9 mouse cellular contexts compared by ENCODE assay signal in genomic region chr9:64666549-64666948, GRCm38 (mm10).
DNase-seq lines count a peak whose midpoint lies in the region; ATAC-seq lines count a peak whose summit lies in the region.
"Had no signal": no experiment of that assay in that cellular context is flagged by ENCODE, and none has a peak within 500 bp of the region (broad histone marks: within the 10 kb centered on the region; RNA-seq: fewer than 3 reads in every experiment).

No protein-coding gene starts in this region.

- H3K9me3 ChIP-seq in kidney, embryonic 15.5 days (replicated peaks), result no peaks in the 10 kb centered on the region
- H3K9me3 ChIP-seq in liver, embryonic 13.5 days (replicated peaks), result no peaks in the 10 kb centered on the region
- no peaks in the 10 kb centered on the region for H3K9me3 ChIP-seq in hindbrain, embryonic 14.5 days (ENCODE audit: control insufficient read depth, low read length)
- H3K9me3 ChIP-seq: neural tube, embryonic 12.5 days had no signal

- no peaks in the 10 kb centered on the region for H3K4me1 ChIP-seq in kidney, embryonic 15.5 days
- H3K4me1 ChIP-seq in liver, embryonic 13.5 days (replicated peaks), result peaks cover 5% of the 10 kb centered on the region
- peaks cover 29% of the 10 kb centered on the region for H3K4me1 ChIP-seq in hindbrain, embryonic 14.5 days (replicated peaks; ENCODE audit: control insufficient read depth, insufficient read depth, low read length)

- H3K9ac ChIP-seq in kidney, embryonic 15.5 days, result no peak overlapping the region
- no peak overlapping the region for H3K9ac ChIP-seq in liver, embryonic 13.5 days
- no peak overlapping the region for H3K9ac ChIP-seq in hindbrain, embryonic 14.5 days
- H3K9ac ChIP-seq: neural tube, embryonic 12.5 days had no signal

- no peak overlapping the region for H3K27ac ChIP-seq in kidney, embryonic 15.5 days
- no peak overlapping the region for H3K27ac ChIP-seq in liver, embryonic 13.5 days
- no peak overlapping the region for H3K27ac ChIP-seq in hindbrain, embryonic 14.5 days
- H3K27ac ChIP-seq: neural tube, embryonic 12.5 days had no signal

- no peak overlapping the region for H3K4me3 ChIP-seq in kidney, embryonic 15.5 days (replicated peaks)
- H3K4me3 ChIP-seq in liver, embryonic 13.5 days (replicated peaks), result no peak overlapping the region
- no peak overlapping the region for H3K4me3 ChIP-seq in hindbrain, embryonic 14.5 days (replicated peaks; ENCODE audit: low read length)
- H3K4me3 ChIP-seq: neural tube, embryonic 12.5 days had no signal

- peaks cover 28% of the 10 kb centered on the region for H3K27me3 ChIP-seq in kidney, embryonic 15.5 days
- peaks cover 11% of the 10 kb centered on the region; the same call in 1 of the 2 replicates for H3K27me3 ChIP-seq in liver, embryonic 13.5 days
- H3K27me3 ChIP-seq in hindbrain, embryonic 14.5 days (ENCODE audit: control insufficient read depth, insufficient read depth, low read length), result no peaks in the 10 kb centered on the region
- H3K27me3 ChIP-seq: neural tube, embryonic 12.5 days had no signal

- no peak for ATAC-seq in kidney, embryonic 15.5 days (replicated peaks; ENCODE audit: low FRiP score)
- no peak for ATAC-seq in liver, embryonic 13.5 days (ENCODE audit: low read depth)
- no peak for ATAC-seq in hindbrain, embryonic 14.5 days (ENCODE audit: low FRiP score)
- ATAC-seq in monocyte, adult 5-6 weeks (replicated peaks; ENCODE audit: insufficient number of reproducible peaks, low FRiP score, low TSS enrichment, poor library complexity, severe bottlenecking), result no peak

- peak; percentile 77 to 78 for DNase-seq in kidney, postnatal 4 days
- DNase-seq in ES-CJ7 (ENCODE audit: low read depth, low spot score) (peak; percentile 58), ZHBTc4 (ENCODE audit: low read depth, low spot score) (peak; percentile 63)
- peak; percentile 10 for DNase-seq in liver, embryonic 13.5 days
- no peak for DNase-seq in frontal cortex, postnatal 14 days (ENCODE audit: low spot score in 2 of 2)
- DNase-seq in hindbrain, embryonic 14.5 days (ENCODE audit: low spot score), result no peak

- WGBS in kidney, embryonic 15.5 days, result 25% methylated on average over 4 of the region's 4 CpGs
- 33% methylated on average over 4 of the region's 4 CpGs for WGBS in liver, embryonic 13.5 days (ENCODE audit: insufficient replicate concordance)
- 32% methylated on average over 4 of the region's 4 CpGs for WGBS in hindbrain, embryonic 14.5 days

- H3K4me2 ChIP-seq in kidney, embryonic 15.5 days, result no peak overlapping the region
- H3K4me2 ChIP-seq in liver, embryonic 13.5 days, result no peak overlapping the region
- H3K4me2 ChIP-seq in hindbrain, embryonic 14.5 days (replicated peaks), result no peak overlapping the region
- H3K4me2 ChIP-seq: neural tube, embryonic 12.5 days had no signal

- no peaks in the 10 kb centered on the region for H3K36me3 ChIP-seq in kidney, embryonic 15.5 days
- H3K36me3 ChIP-seq in liver, embryonic 13.5 days, result no peaks in the 10 kb centered on the region
- no peaks in the 10 kb centered on the region for H3K36me3 ChIP-seq in hindbrain, embryonic 14.5 days (replicated peaks; ENCODE audit: control insufficient read depth, insufficient read depth)
- H3K36me3 ChIP-seq: neural tube, embryonic 12.5 days had no signal

Comparison
In these comparisons a context has a peak if more than half of its experiments do, and no peak if none do; other contexts are left out.
1. DNase-seq: peak in kidney, postnatal 4 days (2 of 2), ES-CJ7 (single experiment), ZHBTc4 (single experiment) and liver, embryonic 13.5 days (single experiment); none in frontal cortex, postnatal 14 days (0 of 2) and hindbrain, embryonic 14.5 days (single experiment).